Mouse (Mus musculus): ENCODE data around the gene Armc8. TPM values are rescaled to one million over a fixed set of nuclear protein-coding genes. Genes with fewer than 3 reads are reported as not detected.

The Armc8 gene
- polyA plus RNA-seq, 2 experiments = 17.8 to 17.9 TPM

- TF ChIP-seq POLR2A (IDR thresholded peaks at IDR 0.05; ENCODE audit: borderline replicate concordance, extremely low read depth, insufficient read depth, insufficient read length) = no peak
- Histone ChIP-seq H3K4me3 (replicated peaks; ENCODE audit: low read length) (no peak overlapping the region), H3K4me1 (ENCODE audit: control insufficient read depth, insufficient read depth, low read length) (no peaks in the 10 kb centered on the region), H3K4me2 (replicated peaks; ENCODE audit: low read depth, low read length, severe bottlenecking) (no peak overlapping the region), H3K27ac (replicated peaks; ENCODE audit: low read depth, low read length) (no peak overlapping the region), H3K9me3 (ENCODE audit: control insufficient read depth, low read length) (no peaks in the 10 kb centered on the region), H3K27me3 (ENCODE audit: control insufficient read depth, insufficient read depth, low read length) (no peaks in the 10 kb centered on the region), H3K36me3 (ENCODE audit: control insufficient read depth, insufficient read depth, low read length) (no peaks in the 10 kb centered on the region), H3K9ac (ENCODE audit: low read depth, low read length, severe bottlenecking) (no peak overlapping the region)
- DNase-seq (ENCODE audit: low spot score) (no peak), ATAC-seq (ENCODE audit: low FRiP score, low read depth) (no peak)
- WGBS = 98% methylated on average over 3 of the region's 3 CpGs
Measured at GRCm38 (mm10) chr9:99555253-99555652, 13.4 kb downstream of the Armc8 start.

GRCm38 (mm10) chr9:99554052-99554451, 14.6 kb downstream of the Armc8 start:
- ATAC-seq (ENCODE audit: low FRiP score, low read depth) (no peak), DNase-seq (ENCODE audit: low spot score) (no peak)
- no peak for TF ChIP-seq POLR2A (IDR thresholded peaks at IDR 0.05; ENCODE audit: borderline replicate concordance, extremely low read depth, insufficient read depth, insufficient read length)
- no peak overlapping the region for H3K4me2 ChIP-seq (replicated peaks; ENCODE audit: low read depth, low read length, severe bottlenecking)
- H3K36me3 ChIP-seq (ENCODE audit: control insufficient read depth, insufficient read depth, low read length) = no peaks in the 10 kb centered on the region
- H3K27me3 ChIP-seq (ENCODE audit: control insufficient read depth, insufficient read depth, low read length) = no peaks in the 10 kb centered on the region
- H3K9ac ChIP-seq (ENCODE audit: low read depth, low read length, severe bottlenecking) = no peak overlapping the region
- no peaks in the 10 kb centered on the region for H3K9me3 ChIP-seq (ENCODE audit: control insufficient read depth, low read length)
- no peak overlapping the region for H3K4me3 ChIP-seq (replicated peaks; ENCODE audit: low read length)
- no peak overlapping the region for H3K27ac ChIP-seq (replicated peaks; ENCODE audit: low read depth, low read length)
- H3K4me1 ChIP-seq (ENCODE audit: control insufficient read depth, insufficient read depth, low read length) = no peaks in the 10 kb centered on the region

GRCm38 (mm10) chr9:99553049-99553448, 15.7 kb downstream of the Armc8 start:
- 87% methylated on average over 2 of the region's 2 CpGs for WGBS
- TF ChIP-seq POLR2A (IDR thresholded peaks at IDR 0.05; ENCODE audit: borderline replicate concordance, extremely low read depth, insufficient read depth, insufficient read length) = no peak

DNA sequence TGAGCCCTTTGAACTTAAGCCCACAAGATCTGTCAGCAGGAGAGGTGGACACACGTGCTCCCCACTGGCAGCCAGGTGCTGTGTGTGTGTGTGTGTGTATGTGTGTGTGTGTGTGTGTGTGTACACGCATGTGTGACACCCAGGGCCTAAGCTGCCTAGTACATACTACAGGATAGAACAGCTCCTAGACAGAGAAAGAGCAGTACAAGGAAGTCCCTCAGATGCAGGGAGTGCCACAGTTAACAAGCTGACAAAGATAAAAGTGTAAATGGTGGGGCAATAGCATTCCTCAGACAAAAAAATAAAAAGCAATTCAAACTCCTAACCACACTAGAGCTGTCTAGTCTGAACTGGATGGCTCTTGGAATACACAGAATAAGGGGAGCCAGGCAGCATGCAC, 16.6 kb downstream of the Armc8 start:
- 54% methylated on average over 2 of the region's 2 CpGs for WGBS
- H3K4me3 ChIP-seq (replicated peaks; ENCODE audit: low read length) = no peak overlapping the region
- H3K36me3 ChIP-seq (ENCODE audit: control insufficient read depth, insufficient read depth, low read length) = no peaks in the 10 kb centered on the region
- no peak overlapping the region for H3K9ac ChIP-seq (ENCODE audit: low read depth, low read length, severe bottlenecking)
- no peaks in the 10 kb centered on the region for H3K27me3 ChIP-seq (ENCODE audit: control insufficient read depth, insufficient read depth, low read length)
- ATAC-seq (ENCODE audit: low FRiP score, low read depth) (no peak), DNase-seq (ENCODE audit: low spot score) (no peak)
- H3K9me3 ChIP-seq (ENCODE audit: control insufficient read depth, low read length) = no peaks in the 10 kb centered on the region
- H3K4me1 ChIP-seq (ENCODE audit: control insufficient read depth, insufficient read depth, low read length) = no peaks in the 10 kb centered on the region
- TF ChIP-seq POLR2A (IDR thresholded peaks at IDR 0.05; ENCODE audit: borderline replicate concordance, extremely low read depth, insufficient read depth, insufficient read length) = no peak
- no peak overlapping the region for H3K27ac ChIP-seq (replicated peaks; ENCODE audit: low read depth, low read length)
- H3K4me2 ChIP-seq (replicated peaks; ENCODE audit: low read depth, low read length, severe bottlenecking) = no peak overlapping the region

More at GRCm38 (mm10) chr9:99553049-99553448, 15.7 kb downstream of the Armc8 start:
- DNase-seq (ENCODE audit: low spot score) (no peak), ATAC-seq (ENCODE audit: low FRiP score, low read depth) (no peak)
- Histone ChIP-seq H3K9me3 (ENCODE audit: control insufficient read depth, low read length) (no peaks in the 10 kb centered on the region), H3K4me2 (replicated peaks; ENCODE audit: low read depth, low read length, severe bottlenecking) (no peak overlapping the region), H3K9ac (ENCODE audit: low read depth, low read length, severe bottlenecking) (no peak overlapping the region), H3K4me3 (replicated peaks; ENCODE audit: low read length) (no peak overlapping the region), H3K27ac (replicated peaks; ENCODE audit: low read depth, low read length) (no peak overlapping the region), H3K27me3 (ENCODE audit: control insufficient read depth, insufficient read depth, low read length) (no peaks in the 10 kb centered on the region), H3K4me1 (ENCODE audit: control insufficient read depth, insufficient read depth, low read length) (no peaks in the 10 kb centered on the region), H3K36me3 (ENCODE audit: control insufficient read depth, insufficient read depth, low read length) (no peaks in the 10 kb centered on the region)

GRCm38 (mm10) chr9:99546259-99546658, 22.4 kb downstream of the Armc8 start:
- ATAC-seq (ENCODE audit: low FRiP score, low read depth) (no peak), DNase-seq (ENCODE audit: low spot score) (no peak)
- Histone ChIP-seq H3K4me2 (replicated peaks; ENCODE audit: low read depth, low read length, severe bottlenecking) (no peak overlapping the region), H3K36me3 (ENCODE audit: control insufficient read depth, insufficient read depth, low read length) (no peaks in the 10 kb centered on the region), H3K27me3 (ENCODE audit: control insufficient read depth, insufficient read depth, low read length) (no peaks in the 10 kb centered on the region), H3K9me3 (ENCODE audit: control insufficient read depth, low read length) (no peaks in the 10 kb centered on the region), H3K4me1 (ENCODE audit: control insufficient read depth, insufficient read depth, low read length) (no peaks in the 10 kb centered on the region), H3K9ac (ENCODE audit: low read depth, low read length, severe bottlenecking) (no peak overlapping the region), H3K4me3 (replicated peaks; ENCODE audit: low read length) (no peak overlapping the region), H3K27ac (replicated peaks; ENCODE audit: low read depth, low read length) (no peak overlapping the region)
- no peak for TF ChIP-seq POLR2A (IDR thresholded peaks at IDR 0.05; ENCODE audit: borderline replicate concordance, extremely low read depth, insufficient read depth, insufficient read length)
- WGBS = 97% methylated on average over 1 of the region's 1 CpGs

- 97% methylated on average over 1 of the region's 1 CpGs for WGBS
- Histone ChIP-seq H3K27me3 (ENCODE audit: control insufficient read depth, insufficient read depth, low read length) (no peaks in the 10 kb centered on the region), H3K9ac (ENCODE audit: low read depth, low read length, severe bottlenecking) (no peak overlapping the region), H3K4me1 (ENCODE audit: control insufficient read depth, insufficient read depth, low read length) (no peaks in the 10 kb centered on the region), H3K36me3 (ENCODE audit: control insufficient read depth, insufficient read depth, low read length) (peaks cover 67% of the 10 kb centered on the region), H3K9me3 (ENCODE audit: control insufficient read depth, low read length) (no peaks in the 10 kb centered on the region), H3K4me3 (replicated peaks; ENCODE audit: low read length) (no peak overlapping the region), H3K27ac (replicated peaks; ENCODE audit: low read depth, low read length) (no peak overlapping the region), H3K4me2 (replicated peaks; ENCODE audit: low read depth, low read length, severe bottlenecking) (no peak overlapping the region)
- ATAC-seq (ENCODE audit: low FRiP score, low read depth) = no peak
- TF ChIP-seq POLR2A (IDR thresholded peaks at IDR 0.05; ENCODE audit: borderline replicate concordance, extremely low read depth, insufficient read depth, insufficient read length) = no peak
- DNase-seq (ENCODE audit: low spot score) = no peak
Measured at GRCm38 (mm10) chr9:99531865-99532264, 36.8 kb downstream of the Armc8 start.

Data from limb, embryonic 14.5 days (tissue).